Mouse (Mus musculus): Measurements from ENCODE around the gene Parvb. TPM values are rescaled to one million over a fixed set of nuclear protein-coding genes. Genes with fewer than 3 reads are reported as not detected.

The Parvb gene
- polyA plus RNA-seq, 1 experiment from 2014 or later = 5.4 TPM

- TF ChIP-seq CTCF (IDR thresholded peaks at IDR 0.05; ENCODE audit: low read depth) = no peak
- DNase-seq = no peak
- 80% methylated on average over 12 of the region's 12 CpGs for WGBS
- Histone ChIP-seq H3K9me3 (ENCODE audit: low read depth, low read length) (no peaks in the 10 kb centered on the region), H3K4me1 (ENCODE audit: insufficient read depth) (no peaks in the 10 kb centered on the region), H3K36me3 (ENCODE audit: insufficient read depth) (no peaks in the 10 kb centered on the region), H3K27ac (ENCODE audit: low read depth) (no peak overlapping the region), H3K27me3 (ENCODE audit: insufficient read depth, low read length) (no peaks in the 10 kb centered on the region), H3K9ac (no peak overlapping the region), H3K4me3 (ENCODE audit: low read depth, low read length) (no peak overlapping the region), H3K4me2 (no peak overlapping the region)
- no peak for ATAC-seq (ENCODE audit: insufficient read depth)
Measured at GRCm38 (mm10) chr15:84256254-84256850, 24.5 kb downstream of the Parvb start.

GRCm38 (mm10) chr15:84256864-84257263, 25.0 kb downstream of the Parvb start:
- no peak overlapping the region for H3K4me2 ChIP-seq
- no peaks in the 10 kb centered on the region for H3K36me3 ChIP-seq (ENCODE audit: insufficient read depth)
- H3K27ac ChIP-seq (ENCODE audit: low read depth) = no peak overlapping the region
- H3K9ac ChIP-seq = no peak overlapping the region
- H3K9me3 ChIP-seq (ENCODE audit: low read depth, low read length) = no peaks in the 10 kb centered on the region
- no peak for TF ChIP-seq CTCF (IDR thresholded peaks at IDR 0.05; ENCODE audit: low read depth)
- H3K4me3 ChIP-seq (ENCODE audit: low read depth, low read length) = no peak overlapping the region
- WGBS = 76% methylated on average over 5 of the region's 5 CpGs
- H3K4me1 ChIP-seq (ENCODE audit: insufficient read depth) = no peaks in the 10 kb centered on the region
- H3K27me3 ChIP-seq (ENCODE audit: insufficient read depth, low read length) = no peaks in the 10 kb centered on the region
- ATAC-seq (ENCODE audit: insufficient read depth) (no peak), DNase-seq (no peak)

GRCm38 (mm10) chr15:84258602-84259355, 26.9 kb downstream of the Parvb start:
- no peak overlapping the region for H3K9ac ChIP-seq
- TF ChIP-seq CTCF (IDR thresholded peaks at IDR 0.05; ENCODE audit: low read depth) = no peak
- no peaks in the 10 kb centered on the region for H3K9me3 ChIP-seq (ENCODE audit: low read depth, low read length)
- H3K4me2 ChIP-seq = no peak overlapping the region
- no peak overlapping the region for H3K27ac ChIP-seq (ENCODE audit: low read depth)
- DNase-seq (no peak), ATAC-seq (ENCODE audit: insufficient read depth) (no peak)
- H3K36me3 ChIP-seq (ENCODE audit: insufficient read depth) = no peaks in the 10 kb centered on the region
- H3K27me3 ChIP-seq (ENCODE audit: insufficient read depth, low read length) = no peaks in the 10 kb centered on the region
- 81% methylated on average over 9 of the region's 9 CpGs for WGBS
- no peaks in the 10 kb centered on the region for H3K4me1 ChIP-seq (ENCODE audit: insufficient read depth)
- H3K4me3 ChIP-seq (ENCODE audit: low read depth, low read length) = no peak overlapping the region

GRCm38 (mm10) chr15:84260123-84260822, 28.4 kb downstream of the Parvb start:
- WGBS = 31% methylated on average over 22 of the region's 22 CpGs
- ATAC-seq (ENCODE audit: insufficient read depth) = no peak
- H3K9ac ChIP-seq = no peak overlapping the region
- H3K4me2 ChIP-seq = peak overlapping the region; percentile 22; the same call in 1 of the 2 replicates
- H3K9me3 ChIP-seq (ENCODE audit: low read depth, low read length) = no peaks in the 10 kb centered on the region
- H3K4me3 ChIP-seq (ENCODE audit: low read depth, low read length) = no peak overlapping the region
- no peaks in the 10 kb centered on the region for H3K4me1 ChIP-seq (ENCODE audit: insufficient read depth)
- no peaks in the 10 kb centered on the region for H3K36me3 ChIP-seq (ENCODE audit: insufficient read depth)
- peak; percentile 90 for DNase-seq
- H3K27me3 ChIP-seq (ENCODE audit: insufficient read depth, low read length) = no peaks in the 10 kb centered on the region
- TF ChIP-seq CTCF (IDR thresholded peaks at IDR 0.05; ENCODE audit: low read depth) = peak; percentile 91
- H3K27ac ChIP-seq (ENCODE audit: low read depth) = no peak overlapping the region

GRCm38 (mm10) chr15:84262630-84263029, 30.8 kb downstream of the Parvb start:
- H3K36me3 ChIP-seq (ENCODE audit: insufficient read depth) = no peaks in the 10 kb centered on the region
- ATAC-seq (ENCODE audit: insufficient read depth) = no peak
- no peak overlapping the region for H3K9ac ChIP-seq
- no peaks in the 10 kb centered on the region for H3K9me3 ChIP-seq (ENCODE audit: low read depth, low read length)
- WGBS = 91% methylated on average over 6 of the region's 6 CpGs
- no peak overlapping the region for H3K4me2 ChIP-seq
- no peak for TF ChIP-seq CTCF (IDR thresholded peaks at IDR 0.05; ENCODE audit: low read depth)
- H3K4me1 ChIP-seq (ENCODE audit: insufficient read depth) = no peaks in the 10 kb centered on the region
- H3K4me3 ChIP-seq (ENCODE audit: low read depth, low read length) = no peak overlapping the region
- no peaks in the 10 kb centered on the region for H3K27me3 ChIP-seq (ENCODE audit: insufficient read depth, low read length)
- no peak overlapping the region for H3K27ac ChIP-seq (ENCODE audit: low read depth)
- DNase-seq = no peak

- no peaks in the 10 kb centered on the region for H3K4me1 ChIP-seq (ENCODE audit: insufficient read depth)
Measured at GRCm38 (mm10) chr15:84263573-84263972, 31.7 kb downstream of the Parvb start.

GRCm38 (mm10) chr15:84265141-84265540, 33.3 kb downstream of the Parvb start:
- DNase-seq = no peak
- Histone ChIP-seq H3K27me3 (ENCODE audit: insufficient read depth, low read length) (no peaks in the 10 kb centered on the region), H3K4me1 (ENCODE audit: insufficient read depth) (no peaks in the 10 kb centered on the region), H3K4me2 (no peak overlapping the region), H3K27ac (ENCODE audit: low read depth) (no peak overlapping the region), H3K9me3 (ENCODE audit: low read depth, low read length) (no peaks in the 10 kb centered on the region), H3K4me3 (ENCODE audit: low read depth, low read length) (no peak overlapping the region), H3K36me3 (ENCODE audit: insufficient read depth) (no peaks in the 10 kb centered on the region), H3K9ac (no peak overlapping the region)
- no peak for ATAC-seq (ENCODE audit: insufficient read depth)
- TF ChIP-seq CTCF (IDR thresholded peaks at IDR 0.05; ENCODE audit: low read depth) = no peak
- WGBS = 63% methylated on average over 11 of the region's 11 CpGs

More at GRCm38 (mm10) chr15:84263573-84263972, 31.7 kb downstream of the Parvb start:
- no peaks in the 10 kb centered on the region for H3K9me3 ChIP-seq (ENCODE audit: low read depth, low read length)
- DNase-seq (no peak), ATAC-seq (ENCODE audit: insufficient read depth) (no peak)
- H3K27me3 ChIP-seq (ENCODE audit: insufficient read depth, low read length) = no peaks in the 10 kb centered on the region
- H3K4me3 ChIP-seq (ENCODE audit: low read depth, low read length) = no peak overlapping the region
- no peak overlapping the region for H3K9ac ChIP-seq
- WGBS = 36% methylated on average over 2 of the region's 2 CpGs
- H3K4me2 ChIP-seq = no peak overlapping the region
- no peak for TF ChIP-seq CTCF (IDR thresholded peaks at IDR 0.05; ENCODE audit: low read depth)
- no peaks in the 10 kb centered on the region for H3K36me3 ChIP-seq (ENCODE audit: insufficient read depth)
- H3K27ac ChIP-seq (ENCODE audit: low read depth) = no peak overlapping the region
